Mouse (Mus musculus) myocyte (in vitro differentiated cells): ENCODE measurements around the gene Farp1. TPM values are rescaled to one million over a fixed set of nuclear protein-coding genes. Genes with fewer than 3 reads are reported as not detected.

Experiments used
- H3K27me3 ChIP-seq: one replicate; pipeline ENCODE4 v1.6.1; 2011; ENCODE audit not compliant: control insufficient read depth, insufficient read depth, insufficient read length
- H3K36me3 ChIP-seq: one replicate; pipeline ENCODE4 v1.6.1; 2011; ENCODE audit not compliant: control insufficient read depth, insufficient read depth
- H3K4me2 ChIP-seq: one replicate; pipeline ENCODE4 v1.6.1; 2011; ENCODE audit warnings: low read depth, control low read depth
- H3K4me3 ChIP-seq: one replicate; pipeline ENCODE4 v1.5.1; 2011; ENCODE audit warnings: mild to moderate bottlenecking, control low read depth, moderate library complexity
- H3K79me2 ChIP-seq: one replicate; pipeline ENCODE4 v1.6.1; 2011; ENCODE audit not compliant: control insufficient read depth, insufficient read depth
- H3ac ChIP-seq: one replicate; pipeline ENCODE4 v1.6.1; 2011; ENCODE audit not compliant: control insufficient read depth, insufficient read length
- CEBPB ChIP-seq: IDR thresholded peaks from 2 replicates; pipeline ENCODE4 v1.6.1; 2011; ENCODE audit warnings: mild to moderate bottlenecking, moderate library complexity; ENCODE audit not compliant: poor library complexity, insufficient read depth, severe bottlenecking
- E2F4 ChIP-seq: IDR thresholded peaks from one replicate; pipeline ENCODE4 v1.6.1; 2011; ENCODE audit warnings: mild to moderate bottlenecking, control low read depth, moderate library complexity; ENCODE audit not compliant: insufficient read depth
- MAX ChIP-seq: IDR thresholded peaks from one replicate; pipeline ENCODE4 v1.6.1; 2011; ENCODE audit warnings: low read depth, mild to moderate bottlenecking, control low read depth
- MYOD1 ChIP-seq, 3 experiments: IDR thresholded peaks; one replicate each; pipeline ENCODE4 v1.6.1; 2011; ENCODE audit warnings: control low read depth in 2 of 3, low read depth in 2 of 3, mild to moderate bottlenecking in 2 of 3, moderate library complexity in 1 of 3; ENCODE audit not compliant: insufficient read length in 2 of 3, control insufficient read depth in 1 of 3
- MYOG ChIP-seq, 3 experiments: IDR thresholded peaks; one replicate each; pipeline ENCODE4 v1.6.1; 2011; ENCODE audit warnings: control low read depth in 2 of 3, low read depth in 2 of 3, mild to moderate bottlenecking in 2 of 3; ENCODE audit not compliant: insufficient read length in 2 of 3, control insufficient read depth in 1 of 3, insufficient read depth in 1 of 3
- POLR2A ChIP-seq: IDR thresholded peaks from one replicate; pipeline ENCODE4 v1.6.1; 2011; ENCODE audit warnings: low read depth, mild to moderate bottlenecking, control low read depth, moderate library complexity; ENCODE audit not compliant: insufficient read length
- POLR2AphosphoS2 ChIP-seq: IDR thresholded peaks from one replicate; pipeline ENCODE4 v1.6.1; 2011; ENCODE audit warnings: low read depth, control low read depth; ENCODE audit not compliant: insufficient read length
- REST ChIP-seq: IDR thresholded peaks from one replicate; pipeline ENCODE4 v1.6.1; 2011; ENCODE audit warnings: mild to moderate bottlenecking, control low read depth, moderate library complexity; ENCODE audit not compliant: insufficient read depth, insufficient read length
- SRF ChIP-seq: IDR thresholded peaks from one replicate; pipeline ENCODE4 v1.6.1; 2011; ENCODE audit warnings: low read depth; ENCODE audit not compliant: control insufficient read depth, insufficient read length
- TCF12 ChIP-seq: IDR thresholded peaks from one replicate; pipeline ENCODE4 v1.6.1; 2011; ENCODE audit warnings: mild to moderate bottlenecking, control low read depth; ENCODE audit not compliant: poor library complexity, insufficient read depth, severe bottlenecking
- TCF3 ChIP-seq: IDR thresholded peaks from one replicate; pipeline ENCODE4 v1.6.1; 2011; ENCODE audit warnings: low read depth, control low read depth; ENCODE audit not compliant: insufficient read length
- USF1 ChIP-seq: IDR thresholded peaks from one replicate; pipeline ENCODE4 v1.6.1; 2011; ENCODE audit warnings: low read depth, mild to moderate bottlenecking, control low read depth, moderate library complexity
- polyA plus RNA-seq: library from polyadenylated mRNA; unstranded; fragments of >200 nt; fragmentation: generic; extraction: Trizol; gene quantifications from one replicate; pipeline ENCODE4 v1.2.1, GENCODE M21; 2012; ENCODE audit warnings: missing spikeins

Farp1 gene
- polyA plus RNA-seq, 1 experiment: 29.7 TPM

- TF ChIP-seq E2F4: no peak
- no peak for TF ChIP-seq SRF
- TF ChIP-seq TCF12: no peak
- TF ChIP-seq POLR2A: no peak
- no peak for TF ChIP-seq MYOD1 (IDR thresholded peaks at IDR 0.05; ENCODE audit: control insufficient read depth in 1 of 3, insufficient read length in 2 of 3, low read depth in 2 of 3)
- no peak for TF ChIP-seq MAX
- no peak for TF ChIP-seq CEBPB
- TF ChIP-seq TCF3: no peak
- no peak for TF ChIP-seq USF1
Observed at GRCm38 (mm10) chr14:121122852-121123251, 87.9 kb downstream of the Farp1 start.

GRCm38 (mm10) chr14:121124409-121125010, 89.5 kb downstream of the Farp1 start:
- H3K36me3 ChIP-seq: no peaks in the 10 kb centered on the region
- H3K79me2 ChIP-seq: peaks cover 38% of the 10 kb centered on the region
- TF ChIP-seq POLR2AphosphoS2 (no peak), SRF (no peak), MYOG (IDR thresholded peaks at IDR 0.05; ENCODE audit: control insufficient read depth in 1 of 3, insufficient read depth in 1 of 3, insufficient read length in 2 of 3, low read depth in 2 of 3) (no peak), E2F4 (no peak), REST (no peak), MYOD1 (IDR thresholded peaks at IDR 0.05; ENCODE audit: control insufficient read depth in 1 of 3, insufficient read length in 2 of 3, low read depth in 2 of 3) (no peak), USF1 (no peak)
- no peaks in the 10 kb centered on the region for H3K27me3 ChIP-seq
- H3K4me3 ChIP-seq: no peak overlapping the region
- no peak overlapping the region for H3K4me2 ChIP-seq
- no peak overlapping the region for H3ac ChIP-seq

More at GRCm38 (mm10) chr14:121122852-121123251, 87.9 kb downstream of the Farp1 start:
- Histone ChIP-seq H3K79me2 (peaks cover 27% of the 10 kb centered on the region), H3K4me3 (no peak overlapping the region), H3K4me2 (no peak overlapping the region), H3ac (no peak overlapping the region), H3K27me3 (no peaks in the 10 kb centered on the region), H3K36me3 (no peaks in the 10 kb centered on the region)

- Histone ChIP-seq H3K36me3 (no peaks in the 10 kb centered on the region), H3K4me3 (no peak overlapping the region), H3ac (no peak overlapping the region), H3K79me2 (peaks cover 37% of the 10 kb centered on the region), H3K4me2 (no peak overlapping the region), H3K27me3 (no peaks in the 10 kb centered on the region)
- TF ChIP-seq CEBPB (no peak), MAX (no peak), SRF (no peak), E2F4 (no peak), MYOD1 (IDR thresholded peaks at IDR 0.05; ENCODE audit: control insufficient read depth in 1 of 3, insufficient read length in 2 of 3, low read depth in 2 of 3) (no peak), REST (no peak), USF1 (no peak), TCF3 (no peak), POLR2A (no peak), MYOG (IDR thresholded peaks at IDR 0.05; ENCODE audit: control insufficient read depth in 1 of 3, insufficient read depth in 1 of 3, insufficient read length in 2 of 3, low read depth in 2 of 3) (no peak), TCF12 (no peak), POLR2AphosphoS2 (no peak)
Observed at GRCm38 (mm10) chr14:121125651-121126050, 90.7 kb downstream of the Farp1 start.

DNA sequence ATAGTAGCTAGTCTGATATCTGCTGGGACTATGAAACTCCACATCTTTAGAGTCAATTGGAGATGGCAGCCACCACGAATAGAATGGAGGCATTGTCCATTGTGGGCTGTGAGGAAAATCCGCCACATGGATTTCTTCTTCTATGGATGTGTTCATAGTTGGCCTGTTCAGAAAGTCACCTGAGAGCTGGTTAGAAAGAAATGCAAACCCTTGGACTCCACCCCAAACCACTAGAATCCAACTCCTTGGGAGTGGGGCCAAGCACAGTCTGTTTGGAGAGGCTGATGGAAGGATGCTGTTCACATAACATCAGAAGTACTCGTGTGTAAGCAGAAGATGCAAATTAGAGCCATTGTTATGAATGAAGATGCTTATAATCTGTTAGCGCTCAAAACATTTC, 91.3 kb downstream of the Farp1 start:
- no peaks in the 10 kb centered on the region for H3K36me3 ChIP-seq
- TF ChIP-seq MYOG (IDR thresholded peaks at IDR 0.05; ENCODE audit: control insufficient read depth in 1 of 3, insufficient read depth in 1 of 3, insufficient read length in 2 of 3, low read depth in 2 of 3): no peak
- no peak for TF ChIP-seq USF1
- TF ChIP-seq POLR2A: no peak
- no peak for TF ChIP-seq MYOD1 (IDR thresholded peaks at IDR 0.05; ENCODE audit: control insufficient read depth in 1 of 3, insufficient read length in 2 of 3, low read depth in 2 of 3)
- no peak for TF ChIP-seq MAX
- TF ChIP-seq REST: no peak
- no peak for TF ChIP-seq CEBPB
- no peak for TF ChIP-seq TCF3
- TF ChIP-seq POLR2AphosphoS2: no peak
- TF ChIP-seq E2F4: no peak
- no peak for TF ChIP-seq TCF12
- no peak for TF ChIP-seq SRF
- no peaks in the 10 kb centered on the region for H3K27me3 ChIP-seq
- H3K4me2 ChIP-seq: no peak overlapping the region
- H3K4me3 ChIP-seq: no peak overlapping the region
- peaks cover 41% of the 10 kb centered on the region for H3K79me2 ChIP-seq
- H3ac ChIP-seq: no peak overlapping the region
